Mouse (Mus musculus) liver, embryonic 14.5 days (tissue): ENCODE measurements at regions not wholly inside any gene's neighbourhood (a gene's known extent, or its start where the extent isn't known, plus 50 kb on each side); places are given as distances from the start of the nearest gene placed in this dataset.

Experiments
- CTCF ChIP-seq: IDR thresholded peaks from 2 replicates; pipeline ENCODE4 v1.5.1; 2016; ENCODE audit warnings: antibody characterized with exemption, low read depth, control low read depth
- EP300 ChIP-seq: IDR thresholded peaks from 2 replicates; pipeline ENCODE4 v1.6.1; 2016; ENCODE audit warnings: antibody characterized with exemption, low read depth

DNA sequence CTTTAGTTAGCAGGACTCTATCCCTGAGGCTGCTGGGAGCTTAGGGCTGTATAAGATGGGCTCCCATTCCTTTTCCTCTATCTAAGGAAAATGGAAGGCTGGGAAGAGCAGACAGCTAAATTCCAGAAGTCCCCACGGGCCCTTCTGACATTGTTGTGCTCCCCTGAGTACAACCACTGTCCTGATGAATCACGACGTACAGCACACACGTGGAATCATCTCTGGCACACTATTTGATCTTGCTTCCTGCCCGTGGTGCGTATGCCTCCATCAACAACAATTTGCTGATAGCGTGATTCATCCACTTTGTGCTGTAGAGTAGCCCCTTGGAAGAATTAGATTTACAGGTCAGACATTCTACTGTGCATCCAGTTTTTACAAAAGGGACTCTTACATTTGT is 378.2 kb downstream of the Setd4 start:
- TF ChIP-seq CTCF (no peak), EP300 (no peak)
